Mouse (Mus musculus): ENCODE data around the gene Tox2.

GRCm38 (mm10) chr2:163285762-163286161, 82.8 kb downstream of the Tox2 start:
- no peak for TF ChIP-seq POLR2A (IDR thresholded peaks at IDR 0.05; ENCODE audit: extremely low read depth, insufficient read depth, low read length)
- TF ChIP-seq CTCF (IDR thresholded peaks at IDR 0.05; ENCODE audit: extremely low read depth, insufficient read depth, low read length): no peak
